Mouse (Mus musculus): ENCODE data around the gene Gpc5. TPM values are rescaled to one million over a fixed set of nuclear protein-coding genes. Genes with fewer than 3 reads are reported as not detected.

Gene Gpc5
- polyA plus RNA-seq, 1 experiment = 3.2 TPM

DNA sequence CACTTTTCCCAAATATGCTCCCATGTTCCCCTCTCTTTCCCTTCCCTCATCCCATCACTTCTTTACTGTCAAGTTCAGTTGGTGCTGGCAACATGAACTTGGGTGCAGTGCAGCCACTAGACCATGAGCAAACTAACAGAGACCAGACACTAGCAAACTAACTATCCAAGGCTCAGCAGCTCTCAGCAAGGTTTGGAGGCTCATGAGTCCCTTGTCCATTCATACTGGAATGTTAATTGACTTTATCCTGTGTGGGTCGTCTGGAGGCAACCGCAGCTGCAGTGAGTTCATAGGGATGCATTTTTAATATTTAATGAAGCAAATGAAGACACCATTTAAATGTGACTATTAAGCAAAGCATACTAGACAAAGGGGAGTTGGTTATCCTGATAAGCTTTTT, 1292.6 kb downstream of the Gpc5 start:
- DNase-seq (ENCODE audit: low read depth) = no peak
- TF ChIP-seq POLR2A (IDR thresholded peaks at IDR 0.05; ENCODE audit: borderline replicate concordance, extremely low read depth, insufficient read depth, insufficient read length, poor library complexity, severe bottlenecking) (no peak), CTCF (IDR thresholded peaks at IDR 0.05; ENCODE audit: borderline replicate concordance, extremely low read depth, insufficient read depth, insufficient read length) (no peak)

- DNase-seq (ENCODE audit: low read depth) = no peak
- TF ChIP-seq CTCF (IDR thresholded peaks at IDR 0.05; ENCODE audit: borderline replicate concordance, extremely low read depth, insufficient read depth, insufficient read length) (no peak), POLR2A (IDR thresholded peaks at IDR 0.05; ENCODE audit: borderline replicate concordance, extremely low read depth, insufficient read depth, insufficient read length, poor library complexity, severe bottlenecking) (no peak)
Observed at GRCm38 (mm10) chr14:116415511-116415910, 1323.5 kb downstream of the Gpc5 start.

DNA sequence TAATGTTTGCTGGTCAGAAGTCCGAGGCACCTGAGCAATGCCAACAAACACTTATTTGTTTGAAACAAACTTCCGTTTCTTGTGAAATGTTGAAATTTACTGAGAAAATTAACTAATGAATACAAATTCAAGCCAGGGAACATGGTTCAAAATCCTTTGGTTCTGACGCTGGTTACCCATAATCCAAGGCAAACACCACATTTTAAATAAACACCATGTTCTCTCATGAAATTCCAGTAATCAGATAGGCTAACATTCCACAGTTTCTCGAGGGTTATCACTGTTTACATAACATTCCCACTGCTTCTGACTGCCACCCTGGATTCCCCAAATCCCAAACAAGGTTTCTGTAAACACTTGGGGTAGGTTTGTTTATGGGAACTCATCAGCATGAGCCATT, 1356.2 kb downstream of the Gpc5 start:
- TF ChIP-seq POLR2A (IDR thresholded peaks at IDR 0.05; ENCODE audit: borderline replicate concordance, extremely low read depth, insufficient read depth, insufficient read length, poor library complexity, severe bottlenecking) (no peak), CTCF (IDR thresholded peaks at IDR 0.05; ENCODE audit: borderline replicate concordance, extremely low read depth, insufficient read depth, insufficient read length) (no peak)
- DNase-seq (ENCODE audit: low read depth) = no peak

GRCm38 (mm10) chr14:116453356-116453755, 1361.3 kb downstream of the Gpc5 start:
- no peak for TF ChIP-seq POLR2A (IDR thresholded peaks at IDR 0.05; ENCODE audit: borderline replicate concordance, extremely low read depth, insufficient read depth, insufficient read length, poor library complexity, severe bottlenecking)
- no peak for DNase-seq (ENCODE audit: low read depth)

- DNase-seq (ENCODE audit: low read depth) = no peak
Observed at GRCm38 (mm10) chr14:116456211-116456610, 1364.2 kb downstream of the Gpc5 start.

DNA sequence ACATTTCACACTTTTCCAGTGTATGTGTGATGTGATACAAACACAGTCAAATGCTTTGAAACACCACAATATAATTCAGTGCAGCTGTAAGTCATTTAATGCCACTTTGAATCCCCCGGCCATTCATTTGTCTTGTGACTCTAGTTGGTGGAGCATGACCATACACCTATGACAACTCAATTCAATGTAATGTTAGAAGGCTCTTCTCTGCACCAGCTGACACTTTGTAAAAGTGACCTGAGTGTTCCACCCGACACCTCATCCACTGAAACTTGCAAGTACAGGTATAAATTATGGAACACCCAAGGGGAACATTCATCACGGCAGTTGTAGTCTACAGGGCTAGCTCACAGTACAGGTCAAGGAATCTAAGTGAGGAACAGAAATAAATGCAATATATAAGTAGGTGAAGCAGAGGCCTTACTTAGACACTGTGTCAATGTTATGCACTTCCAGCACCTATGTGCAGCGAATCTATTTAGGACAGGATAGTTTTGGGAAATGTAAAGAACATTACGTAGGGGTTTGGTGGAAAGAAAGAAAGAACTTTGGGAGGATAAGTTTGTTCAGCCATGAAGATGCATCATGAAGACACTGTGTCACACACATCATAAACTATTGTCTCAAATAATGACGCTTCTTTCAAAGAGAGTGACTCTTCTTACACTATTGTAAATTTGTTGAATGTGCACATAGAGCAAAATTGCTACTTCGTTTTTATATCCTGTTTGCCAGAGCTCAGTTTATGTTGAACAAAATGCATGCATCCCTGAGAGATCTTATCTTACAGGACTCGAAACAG, 1381.6 kb downstream of the Gpc5 start:
- TF ChIP-seq CTCF (IDR thresholded peaks at IDR 0.05; ENCODE audit: borderline replicate concordance, extremely low read depth, insufficient read depth, insufficient read length) (no peak), POLR2A (IDR thresholded peaks at IDR 0.05; ENCODE audit: borderline replicate concordance, extremely low read depth, insufficient read depth, insufficient read length, poor library complexity, severe bottlenecking) (no peak)
- DNase-seq (ENCODE audit: low read depth) = no peak

More at GRCm38 (mm10) chr14:116456211-116456610, 1364.2 kb downstream of the Gpc5 start:
- TF ChIP-seq POLR2A (IDR thresholded peaks at IDR 0.05; ENCODE audit: borderline replicate concordance, extremely low read depth, insufficient read depth, insufficient read length, poor library complexity, severe bottlenecking) (no peak), CTCF (IDR thresholded peaks at IDR 0.05; ENCODE audit: borderline replicate concordance, extremely low read depth, insufficient read depth, insufficient read length) (no peak)

DNA sequence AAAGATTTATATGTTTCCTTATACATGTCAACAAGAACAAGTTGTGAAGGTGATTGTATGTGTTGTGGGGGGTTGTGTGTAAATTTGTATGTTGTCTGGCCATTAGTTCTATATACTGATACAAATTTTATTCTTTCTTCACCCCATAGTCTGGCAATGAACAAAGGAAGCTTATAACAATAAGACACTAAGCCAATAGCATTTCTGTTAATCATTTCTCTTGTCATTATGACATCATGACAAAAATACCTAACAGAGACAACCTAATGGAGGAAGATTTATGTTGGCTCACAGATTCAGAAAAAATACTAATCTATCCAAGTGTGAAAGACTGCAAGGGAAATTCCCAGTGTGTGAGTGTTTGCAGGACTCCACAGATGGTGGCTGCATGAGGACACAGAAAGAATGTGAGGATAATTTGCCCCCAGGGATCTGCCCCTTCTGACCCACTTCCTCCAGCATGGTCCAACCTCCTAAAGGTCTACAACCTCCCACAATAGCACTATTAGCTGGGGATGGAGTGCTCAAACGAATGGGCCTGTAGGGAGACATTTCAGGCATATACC, 1402.4 kb downstream of the Gpc5 start:
- TF ChIP-seq CTCF (IDR thresholded peaks at IDR 0.05; ENCODE audit: borderline replicate concordance, extremely low read depth, insufficient read depth, insufficient read length) = no peak
- DNase-seq (ENCODE audit: low read depth) = no peak

DNA sequence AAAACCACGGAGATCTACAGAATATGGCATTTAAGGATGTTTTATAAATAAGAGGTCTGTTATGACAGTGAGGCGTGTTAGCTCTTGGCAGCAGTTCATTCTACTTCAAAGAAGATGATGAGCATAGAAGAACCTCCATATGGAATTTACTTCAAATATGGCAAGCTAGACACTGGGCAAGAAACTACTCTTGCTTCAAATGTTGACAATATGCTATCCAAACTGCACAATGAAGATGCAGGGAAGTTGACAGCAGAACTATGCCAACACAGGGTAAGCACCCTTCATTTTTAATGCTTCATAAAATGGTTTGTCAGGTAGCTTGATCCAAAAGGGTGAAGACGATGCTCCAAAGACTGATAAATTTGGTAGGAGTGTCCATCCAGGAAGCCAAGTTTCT, 1446.2 kb downstream of the Gpc5 start:
- peak; percentile 44 for DNase-seq (ENCODE audit: low read depth)
- TF ChIP-seq POLR2A (IDR thresholded peaks at IDR 0.05; ENCODE audit: borderline replicate concordance, extremely low read depth, insufficient read depth, insufficient read length, poor library complexity, severe bottlenecking) = no peak
- TF ChIP-seq CTCF (IDR thresholded peaks at IDR 0.05; ENCODE audit: borderline replicate concordance, extremely low read depth, insufficient read depth, insufficient read length) = no peak

DNA sequence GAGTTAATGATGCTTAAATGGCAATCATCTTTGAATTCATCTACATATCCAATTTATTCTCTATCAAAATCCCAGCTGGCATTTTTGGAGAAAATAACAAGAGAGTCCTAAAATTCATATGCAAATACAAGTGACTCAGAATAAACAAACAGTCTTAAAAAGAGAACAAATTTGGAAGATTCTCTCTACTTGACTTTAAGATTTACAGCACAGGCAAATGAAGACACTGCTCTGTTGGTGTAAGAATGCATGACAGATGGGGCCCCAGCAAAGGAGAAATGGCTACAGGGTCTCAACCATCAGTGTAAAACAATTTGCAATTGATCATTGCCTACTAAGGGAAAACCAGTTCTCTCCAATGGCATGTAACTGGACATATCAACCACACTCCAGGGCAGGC, 1451.7 kb downstream of the Gpc5 start:
- no peak for TF ChIP-seq POLR2A (IDR thresholded peaks at IDR 0.05; ENCODE audit: borderline replicate concordance, extremely low read depth, insufficient read depth, insufficient read length, poor library complexity, severe bottlenecking)
- TF ChIP-seq CTCF (IDR thresholded peaks at IDR 0.05; ENCODE audit: borderline replicate concordance, extremely low read depth, insufficient read depth, insufficient read length) = no peak

DNA sequence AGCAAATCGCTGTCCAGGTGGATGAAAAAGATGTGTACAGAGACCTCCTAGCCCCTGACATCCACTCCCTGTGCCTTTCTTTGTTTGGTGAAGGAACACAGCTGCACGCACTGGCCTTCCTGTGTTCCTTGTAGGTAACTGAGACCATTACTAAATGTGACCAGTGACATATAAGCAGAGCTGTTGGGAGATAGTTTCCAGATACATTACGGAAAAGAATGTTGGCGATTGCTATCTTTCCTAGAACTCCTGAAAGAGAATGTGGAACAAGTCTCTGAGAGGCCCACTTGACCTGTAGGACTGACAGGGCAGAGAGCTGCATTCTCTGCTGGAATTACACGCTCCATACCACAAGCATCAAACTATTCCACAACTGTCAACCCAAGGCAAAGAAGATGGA, 1459.4 kb downstream of the Gpc5 start:
- DNase-seq (ENCODE audit: low read depth) = no peak

More for the DNA sequence above, 1451.7 kb downstream of the Gpc5 start:
- peak; percentile 13 for DNase-seq (ENCODE audit: low read depth)

DNA sequence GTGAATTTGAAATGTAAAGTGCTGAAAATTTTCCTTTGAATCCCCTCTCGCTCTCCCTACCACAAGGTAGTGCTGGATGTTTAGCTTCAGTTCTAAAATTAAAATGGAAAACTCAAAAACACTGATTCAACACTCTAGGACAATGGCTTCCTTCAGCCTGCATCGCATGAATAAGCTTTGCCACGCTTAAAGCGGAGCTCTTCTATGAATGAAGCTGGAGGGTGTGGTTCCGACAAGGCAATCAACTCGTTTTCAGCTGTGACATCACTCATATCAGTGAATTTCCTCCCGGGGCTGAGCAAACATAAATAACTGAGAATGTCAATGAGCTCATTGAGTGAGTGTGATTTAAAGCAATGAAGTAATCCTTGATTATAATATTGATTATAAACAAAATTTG, 1461.3 kb downstream of the Gpc5 start:
- DNase-seq (ENCODE audit: low read depth) = peak; percentile 56

More for the DNA sequence above, 1459.4 kb downstream of the Gpc5 start:
- TF ChIP-seq POLR2A (IDR thresholded peaks at IDR 0.05; ENCODE audit: borderline replicate concordance, extremely low read depth, insufficient read depth, insufficient read length, poor library complexity, severe bottlenecking) = no peak
- TF ChIP-seq CTCF (IDR thresholded peaks at IDR 0.05; ENCODE audit: borderline replicate concordance, extremely low read depth, insufficient read depth, insufficient read length) = no peak

DNA sequence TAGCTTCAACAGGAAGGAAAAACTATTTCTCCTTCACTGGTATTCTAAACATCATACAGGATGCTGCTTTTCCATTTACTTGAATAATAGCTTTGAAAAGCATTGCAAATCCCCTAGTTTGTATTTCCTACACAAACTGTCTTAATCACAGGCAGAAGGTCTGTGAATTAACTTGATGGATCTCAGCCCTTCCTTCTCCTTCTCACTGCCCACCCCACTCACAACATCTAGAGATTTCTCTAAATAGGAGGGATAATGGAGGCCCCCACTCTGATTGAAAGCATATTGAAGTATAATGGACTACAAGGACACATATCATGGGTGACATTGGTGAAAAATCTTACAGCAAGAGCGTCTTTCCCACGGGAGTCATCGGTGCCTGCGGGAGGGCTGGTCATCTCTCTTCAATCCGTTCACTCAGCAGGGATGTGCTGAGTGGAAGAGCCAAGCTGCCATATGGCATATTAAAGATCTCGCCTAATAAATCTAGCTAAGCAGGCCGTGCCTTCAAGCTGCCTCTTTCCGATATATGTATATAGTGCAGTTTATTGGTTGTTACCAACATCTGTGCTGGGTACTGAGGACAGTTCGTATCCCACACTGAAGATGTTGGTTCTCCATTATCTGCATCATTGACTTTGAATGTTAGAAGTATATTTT, 1466.3 kb downstream of the Gpc5 start:
- DNase-seq (ENCODE audit: low read depth) = no peak
- TF ChIP-seq POLR2A (IDR thresholded peaks at IDR 0.05; ENCODE audit: borderline replicate concordance, extremely low read depth, insufficient read depth, insufficient read length, poor library complexity, severe bottlenecking) = no peak
- no peak for TF ChIP-seq CTCF (IDR thresholded peaks at IDR 0.05; ENCODE audit: borderline replicate concordance, extremely low read depth, insufficient read depth, insufficient read length)

More for the DNA sequence above, 1461.3 kb downstream of the Gpc5 start:
- TF ChIP-seq POLR2A (IDR thresholded peaks at IDR 0.05; ENCODE audit: borderline replicate concordance, extremely low read depth, insufficient read depth, insufficient read length, poor library complexity, severe bottlenecking) = no peak

All from brain, embryonic 14.5 days (tissue).